Mouse (Mus musculus) ES-Bruce4 (cell line): ENCODE data around the gene Shc2. TPM values are rescaled to one million over a fixed set of nuclear protein-coding genes. Genes with fewer than 3 reads are reported as not detected.

Source experiments
- H3K27ac ChIP-seq: 2 replicates; pipeline ENCODE4 v1.5.1; 2012; ENCODE audit warnings: low read length, inconsistent platforms; ENCODE audit not compliant: insufficient read depth
- H3K27me3 ChIP-seq: 2 replicates; pipeline ENCODE4 v1.6.1; 2012; ENCODE audit warnings: mild to moderate bottlenecking, low read length, inconsistent platforms; ENCODE audit not compliant: control insufficient read depth, poor library complexity, insufficient read depth, severe bottlenecking
- H3K36me3 ChIP-seq: 2 replicates; pipeline ENCODE4 v1.6.1; 2012; ENCODE audit warnings: inconsistent platforms, mild to moderate bottlenecking, low read length, moderate library complexity; ENCODE audit not compliant: control insufficient read depth, poor library complexity, insufficient read depth, severe bottlenecking
- H3K4me1 ChIP-seq: one replicate; pipeline ENCODE4 v1.8.1; 2011; ENCODE audit warnings: low read length; ENCODE audit not compliant: control insufficient read depth, insufficient read depth
- H3K4me3 ChIP-seq: 2 replicates; pipeline ENCODE4 v1.5.1; 2011; ENCODE audit warnings: low read depth, mild to moderate bottlenecking, low read length
- H3K9ac ChIP-seq: 2 replicates; pipeline ENCODE4 v1.6.1; 2012; ENCODE audit warnings: low read depth, mild to moderate bottlenecking, inconsistent platforms; ENCODE audit not compliant: poor library complexity, severe bottlenecking
- H3K9me3 ChIP-seq: replicated peaks from 2 replicates; pipeline ENCODE4 v1.6.1; 2012; ENCODE audit warnings: mild to moderate bottlenecking, low read length, inconsistent platforms; ENCODE audit not compliant: control insufficient read depth, poor library complexity, insufficient read depth, severe bottlenecking
- CTCF ChIP-seq: IDR thresholded peaks from one replicate; pipeline ENCODE4 v1.8.1; 2011; ENCODE audit warnings: low read depth, low read length
- EP300 ChIP-seq: IDR thresholded peaks from 2 replicates; pipeline ENCODE4 v1.6.1; 2011; ENCODE audit warnings: low read depth, low read length; ENCODE audit not compliant: insufficient read depth
- POLR2A ChIP-seq: IDR thresholded peaks from one replicate; pipeline ENCODE4 v1.8.1; 2011; ENCODE audit warnings: low read length; ENCODE audit not compliant: insufficient read depth
- polyA plus RNA-seq: library from polyadenylated mRNA; stranded (reverse); fragments of >200 nt; gene quantifications from 2 replicates; pipeline ENCODE4 v1.2.4, GENCODE M21; 2011; ENCODE audit warnings: low read depth; ENCODE audit not compliant: missing spikeins, insufficient read depth, insufficient read length

Gene Shc2
- polyA plus RNA-seq, 1 experiment, result 4.6 TPM

DNA sequence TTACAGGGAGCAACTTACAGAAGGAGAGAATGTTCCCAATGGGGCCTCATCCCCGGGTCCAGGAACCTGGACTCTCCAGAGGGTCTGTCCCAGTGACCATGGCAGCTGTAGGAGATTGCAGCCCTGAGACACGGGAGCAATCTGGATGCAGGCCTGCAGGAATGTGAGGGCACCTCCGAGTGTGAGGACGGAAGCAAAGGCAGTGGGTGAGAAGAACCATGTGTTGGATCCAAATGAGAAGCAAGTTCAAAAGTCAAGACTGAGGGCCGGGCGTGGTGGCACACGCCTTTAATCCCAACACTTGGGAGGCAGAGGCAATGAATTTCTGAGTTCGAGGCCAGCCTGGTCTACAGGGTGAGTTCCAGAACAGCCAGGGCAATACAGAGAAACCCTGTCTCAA is 56.2 kb downstream of the Shc2 start:
- Histone ChIP-seq H3K27ac (no peak overlapping the region), H3K4me3 (no peak overlapping the region), H3K9ac (no peak overlapping the region), H3K36me3 (no peaks in the 10 kb centered on the region), H3K9me3 (no peaks in the 10 kb centered on the region), H3K4me1 (no peaks in the 10 kb centered on the region), H3K27me3 (no peaks in the 10 kb centered on the region)
- TF ChIP-seq EP300 (no peak), CTCF (no peak)

DNA sequence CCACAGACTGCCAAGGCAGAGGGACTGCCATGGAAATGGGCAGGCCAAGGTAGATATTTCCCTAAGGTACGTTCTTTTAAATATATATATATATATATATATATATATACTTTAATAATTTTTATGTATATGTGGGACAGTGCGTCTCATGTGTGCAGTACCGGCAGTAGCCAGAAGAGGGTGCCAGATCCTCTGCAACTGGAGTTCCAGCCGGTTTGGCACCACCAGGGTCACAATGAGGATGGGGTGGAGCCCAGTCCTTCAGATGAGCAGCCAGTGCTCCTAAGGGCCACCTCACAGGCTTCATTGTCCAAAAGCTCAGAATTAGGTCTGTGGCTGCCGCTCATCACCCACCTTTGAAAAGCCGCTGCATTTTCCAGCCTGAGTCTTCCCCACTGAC is 56.9 kb downstream of the Shc2 start:
- no peak overlapping the region for H3K27ac ChIP-seq
- H3K9me3 ChIP-seq, result no peaks in the 10 kb centered on the region
- no peaks in the 10 kb centered on the region for H3K36me3 ChIP-seq
- no peaks in the 10 kb centered on the region for H3K4me1 ChIP-seq
- TF ChIP-seq CTCF, result peak; percentile 83
- TF ChIP-seq EP300, result 0 out of 2 replicates have a peak, but pooled peaks have one; percentile 6
- no peak for TF ChIP-seq POLR2A
- H3K9ac ChIP-seq, result no peak overlapping the region
- H3K27me3 ChIP-seq, result no peaks in the 10 kb centered on the region
- no peak overlapping the region for H3K4me3 ChIP-seq

DNA sequence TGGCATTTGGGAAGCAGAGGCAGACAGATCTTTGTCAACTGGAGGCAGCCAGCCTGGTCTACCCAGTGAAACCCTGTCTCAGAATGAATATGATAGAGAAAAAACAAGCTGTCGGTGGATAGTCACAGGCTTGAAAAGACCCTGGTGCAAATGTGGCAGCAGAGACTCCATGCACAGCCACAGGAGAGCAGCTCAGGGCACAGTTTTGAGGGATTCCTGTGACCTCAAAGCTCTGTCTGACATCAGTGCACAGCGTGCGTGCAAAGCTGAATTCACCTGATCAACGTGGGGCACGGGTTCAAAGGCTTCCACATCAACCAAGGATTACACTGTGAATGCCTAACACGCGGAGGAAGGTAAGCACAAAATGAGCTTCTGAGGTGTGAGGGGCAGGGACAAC is 57.4 kb downstream of the Shc2 start:
- H3K27me3 ChIP-seq, result no peaks in the 10 kb centered on the region
- no peak overlapping the region for H3K4me3 ChIP-seq
- no peaks in the 10 kb centered on the region for H3K36me3 ChIP-seq
- H3K27ac ChIP-seq, result no peak overlapping the region
- no peak for TF ChIP-seq POLR2A
- TF ChIP-seq CTCF, result no peak
- no peak for TF ChIP-seq EP300
- H3K9me3 ChIP-seq, result no peaks in the 10 kb centered on the region
- H3K9ac ChIP-seq, result no peak overlapping the region
- no peaks in the 10 kb centered on the region for H3K4me1 ChIP-seq

DNA sequence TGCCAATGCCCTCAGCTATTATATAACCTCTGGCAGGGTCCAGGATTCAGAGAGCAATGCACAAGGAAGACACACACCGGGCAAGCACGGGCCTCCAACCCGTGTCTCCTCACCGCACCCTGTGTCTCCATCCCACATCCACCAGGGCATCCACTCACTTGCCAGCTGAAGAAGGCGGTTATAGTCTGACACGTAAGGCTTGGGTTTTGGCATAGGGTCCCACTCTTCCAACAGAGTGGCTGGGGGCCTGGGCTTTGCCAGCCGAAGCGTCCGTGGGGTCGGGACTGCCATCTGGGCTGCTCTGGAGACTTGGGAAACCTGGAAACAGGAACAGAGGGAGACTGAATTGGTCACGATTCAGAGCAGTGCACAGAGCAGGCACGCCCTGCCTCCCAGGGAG is 57.9 kb downstream of the Shc2 start:
- Histone ChIP-seq H3K36me3 (no peaks in the 10 kb centered on the region), H3K4me3 (0 out of 2 replicates have a peak overlapping the region, but pooled peaks have one; percentile 3), H3K27ac (no peak overlapping the region), H3K4me1 (no peaks in the 10 kb centered on the region), H3K9ac (no peak overlapping the region), H3K9me3 (no peaks in the 10 kb centered on the region), H3K27me3 (no peaks in the 10 kb centered on the region)
- no peak for TF ChIP-seq CTCF
- no peak for TF ChIP-seq POLR2A
- no peak for TF ChIP-seq EP300

DNA sequence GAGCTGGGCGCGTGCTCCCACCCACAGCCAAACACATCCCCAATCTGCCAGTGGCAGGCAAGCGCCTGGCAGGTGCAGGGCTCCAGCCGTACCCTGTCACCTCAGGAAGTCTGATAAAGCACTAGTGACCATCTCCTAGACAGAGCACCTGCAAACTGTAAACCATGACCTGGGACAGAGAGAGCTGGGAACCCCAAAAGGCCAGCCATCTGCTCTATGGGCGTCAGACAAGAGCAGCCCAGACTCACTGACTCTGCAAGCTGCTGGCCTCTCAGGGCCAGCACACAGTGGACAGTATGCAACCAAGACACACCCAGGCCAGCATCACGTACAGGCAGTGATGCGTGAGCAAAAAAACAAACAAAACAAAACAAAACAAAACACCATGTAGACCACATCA is 58.8 kb downstream of the Shc2 start:
- no peaks in the 10 kb centered on the region for H3K36me3 ChIP-seq
- TF ChIP-seq EP300, result no peak
- TF ChIP-seq CTCF, result no peak
- TF ChIP-seq POLR2A, result no peak
- H3K4me1 ChIP-seq, result no peaks in the 10 kb centered on the region
- no peaks in the 10 kb centered on the region for H3K9me3 ChIP-seq
- H3K9ac ChIP-seq, result no peak overlapping the region
- no peaks in the 10 kb centered on the region for H3K27me3 ChIP-seq
- no peak overlapping the region for H3K4me3 ChIP-seq
- no peak overlapping the region for H3K27ac ChIP-seq

DNA sequence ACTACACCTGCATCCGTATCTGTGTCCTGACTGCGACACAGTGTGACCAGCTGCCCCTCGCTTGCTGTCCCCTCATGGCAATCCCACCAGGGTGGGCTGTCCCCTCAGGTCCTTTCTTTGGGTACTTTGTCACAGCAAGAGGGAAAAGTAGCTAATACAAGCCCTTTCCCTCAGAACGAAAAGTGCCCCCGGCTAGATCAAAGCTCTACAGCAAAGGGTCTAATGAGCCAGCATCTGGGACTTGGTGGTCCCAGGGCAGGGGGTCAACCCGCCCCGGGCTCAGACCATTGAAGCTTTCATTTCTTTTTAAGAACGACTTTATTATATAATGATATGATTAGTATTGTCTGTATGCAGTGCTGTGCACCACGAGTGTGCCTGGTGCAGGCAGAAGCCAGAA is 59.4 kb downstream of the Shc2 start:
- no peaks in the 10 kb centered on the region for H3K27me3 ChIP-seq
- TF ChIP-seq EP300 (no peak), POLR2A (no peak), CTCF (no peak)
- H3K27ac ChIP-seq, result no peak overlapping the region
- no peak overlapping the region for H3K4me3 ChIP-seq
- no peaks in the 10 kb centered on the region for H3K36me3 ChIP-seq
- H3K4me1 ChIP-seq, result no peaks in the 10 kb centered on the region
- no peaks in the 10 kb centered on the region for H3K9me3 ChIP-seq
- H3K9ac ChIP-seq, result no peak overlapping the region
